Mouse (Mus musculus) C2C12 (cell line): ENCODE results near the gene Hscb.

ENCODE experiments used
- CTCF ChIP-seq: IDR thresholded peaks from one replicate; pipeline ENCODE4 v1.5.1; 2011; ENCODE audit not compliant: control insufficient read depth, insufficient read depth, insufficient read length
- FOSL1 ChIP-seq: IDR thresholded peaks from one replicate; pipeline ENCODE4 v1.8.0; 2011; ENCODE audit warnings: mild to moderate bottlenecking, low read length; ENCODE audit not compliant: poor library complexity, insufficient read depth, severe bottlenecking
- MAX ChIP-seq: IDR thresholded peaks from one replicate; pipeline ENCODE4 v1.6.1; 2011; ENCODE audit warnings: mild to moderate bottlenecking, control low read depth
- MYOD1 ChIP-seq: IDR thresholded peaks from one replicate; pipeline ENCODE4 v1.6.1; 2011; ENCODE audit warnings: low read depth; ENCODE audit not compliant: control insufficient read depth, insufficient read length
- MYOG ChIP-seq: IDR thresholded peaks from one replicate; pipeline ENCODE4 v1.6.1; 2011; ENCODE audit not compliant: control insufficient read depth, insufficient read length; ENCODE audit errors: extremely low read depth
- USF1 ChIP-seq: IDR thresholded peaks from one replicate; pipeline ENCODE4 v1.6.1; 2011; ENCODE audit warnings: low read depth, mild to moderate bottlenecking, control low read depth, moderate library complexity

DNA sequence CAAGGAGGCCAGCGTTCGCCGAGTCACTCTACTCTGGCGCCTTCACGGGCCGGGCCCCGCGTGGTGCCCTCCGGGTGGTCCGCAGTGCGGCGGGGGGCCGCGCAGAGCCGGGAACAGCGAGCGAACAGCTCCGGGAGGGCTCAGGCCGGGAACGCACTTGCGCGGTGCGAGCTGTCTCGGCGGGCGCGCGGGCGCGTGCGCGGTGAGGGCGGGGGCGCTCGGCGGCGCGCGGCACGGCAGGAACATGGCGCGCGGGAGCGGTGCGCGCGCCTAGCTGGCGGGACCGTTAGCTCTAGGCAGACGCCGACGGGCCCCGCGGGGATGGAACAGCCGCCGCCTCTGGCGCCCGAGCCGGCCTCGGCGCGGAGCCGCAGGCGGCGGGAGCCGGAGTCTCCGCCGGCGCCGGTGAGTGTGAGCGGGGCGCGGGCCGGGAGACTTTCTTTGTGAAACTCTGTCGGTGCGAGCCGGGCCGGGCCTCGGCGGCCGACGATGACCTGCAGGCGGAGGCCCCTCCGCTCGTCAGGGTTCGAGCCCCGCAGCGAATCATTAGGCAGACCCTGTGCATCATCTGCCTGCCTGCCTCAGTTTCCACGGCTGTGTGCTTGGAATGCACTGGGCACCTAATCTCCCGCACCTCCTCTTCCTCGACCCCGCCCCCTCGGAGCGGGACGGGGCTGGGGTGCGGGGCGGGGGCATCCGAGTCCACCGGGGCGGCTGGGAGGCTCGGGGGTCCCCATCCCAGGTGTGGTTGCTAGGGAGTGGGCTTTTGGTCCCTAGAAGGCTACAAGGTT, 40.2 kb upstream of the Hscb start, which contains the start of gene Ttc28:
- TF ChIP-seq USF1, result no peak
- TF ChIP-seq CTCF, result no peak
- no peak for TF ChIP-seq MYOG
- no peak for TF ChIP-seq MAX
- no peak for TF ChIP-seq MYOD1
- TF ChIP-seq FOSL1, result no peak
